Mouse (Mus musculus): ENCODE results near the gene Il1rl1. TPM values are rescaled to one million over a fixed set of nuclear protein-coding genes. Genes with fewer than 3 reads are reported as not detected.

Il1rl1 gene
- polyA plus RNA-seq, 1 experiment from 2014 or later: not detected

DNA sequence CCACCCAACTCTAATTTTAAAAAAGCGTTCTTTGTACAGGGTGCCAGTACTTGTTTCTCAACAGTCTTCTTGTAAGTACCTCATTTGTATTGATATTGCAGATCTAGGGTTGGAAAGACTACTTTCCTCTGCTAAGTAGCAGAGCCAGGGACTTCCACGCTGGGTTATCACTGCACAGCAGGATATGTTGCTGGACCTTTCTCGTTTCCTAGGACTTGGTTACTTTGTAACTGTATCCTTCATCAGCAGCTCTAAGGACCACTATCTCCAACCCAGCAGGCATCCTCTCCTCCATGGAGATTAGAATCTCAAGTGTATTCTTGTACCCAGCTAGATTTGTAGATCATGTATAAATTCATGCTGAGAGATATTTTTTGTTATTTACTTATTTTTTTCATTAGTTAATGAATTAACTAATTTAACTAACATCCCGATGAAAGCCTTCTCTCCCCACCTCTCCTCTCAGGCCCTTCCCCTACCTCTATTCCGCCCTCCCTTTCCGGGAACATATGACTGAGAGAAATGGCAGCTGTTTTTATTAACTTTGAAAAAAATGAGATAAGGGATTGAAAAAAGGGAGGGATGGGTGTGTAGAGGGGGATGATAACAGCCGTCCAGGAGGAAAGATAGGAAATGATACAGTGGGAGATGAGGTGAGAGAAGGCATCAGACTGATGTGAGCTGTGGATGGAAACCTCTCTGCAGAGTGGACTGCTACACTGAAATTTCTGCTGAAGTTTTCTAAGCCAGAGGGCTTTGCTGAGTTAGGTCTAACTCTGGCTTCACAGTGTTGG, 14.3 kb upstream of the Il1rl1 start:
- H3K9me3 ChIP-seq: no peaks in the 10 kb centered on the region
- no peak for ATAC-seq (ENCODE audit: low FRiP score)
- no peaks in the 10 kb centered on the region for H3K27me3 ChIP-seq
- H3K27ac ChIP-seq: no peak overlapping the region
- no peaks in the 10 kb centered on the region for H3K4me1 ChIP-seq (replicated peaks)
- H3K4me2 ChIP-seq: no peak overlapping the region
- no peak overlapping the region for H3K9ac ChIP-seq
- no peaks in the 10 kb centered on the region for H3K36me3 ChIP-seq
- H3K4me3 ChIP-seq: no peak overlapping the region
- 64% methylated on average over 7 of the region's 7 CpGs for WGBS

DNA sequence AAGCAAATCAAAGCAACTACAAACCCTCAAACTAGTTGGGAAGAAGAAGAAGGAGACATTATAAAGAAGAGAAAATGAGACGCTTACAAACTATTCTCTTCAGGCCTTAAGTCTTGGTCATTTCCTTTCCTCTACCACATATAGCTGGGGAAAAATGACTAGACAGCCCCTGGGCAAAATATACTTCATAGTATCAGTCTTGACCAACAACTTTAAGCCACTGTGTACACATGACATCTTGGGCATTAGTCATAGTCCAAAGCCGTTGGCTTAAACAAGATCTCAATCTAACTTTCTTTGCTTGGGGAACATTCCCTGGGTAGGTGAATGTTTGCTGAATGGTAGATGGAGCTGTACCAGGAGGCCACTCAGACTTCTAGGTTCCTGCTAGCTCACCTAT, 12.3 kb upstream of the Il1rl1 start:
- Histone ChIP-seq H3K27me3 (no peaks in the 10 kb centered on the region), H3K4me2 (no peak overlapping the region), H3K4me3 (no peak overlapping the region), H3K9me3 (no peaks in the 10 kb centered on the region), H3K36me3 (no peaks in the 10 kb centered on the region), H3K4me1 (replicated peaks) (no peaks in the 10 kb centered on the region), H3K9ac (no peak overlapping the region), H3K27ac (no peak overlapping the region)
- 91% methylated on average over 2 of the region's 2 CpGs for WGBS
- ATAC-seq (ENCODE audit: low FRiP score): no peak

DNA sequence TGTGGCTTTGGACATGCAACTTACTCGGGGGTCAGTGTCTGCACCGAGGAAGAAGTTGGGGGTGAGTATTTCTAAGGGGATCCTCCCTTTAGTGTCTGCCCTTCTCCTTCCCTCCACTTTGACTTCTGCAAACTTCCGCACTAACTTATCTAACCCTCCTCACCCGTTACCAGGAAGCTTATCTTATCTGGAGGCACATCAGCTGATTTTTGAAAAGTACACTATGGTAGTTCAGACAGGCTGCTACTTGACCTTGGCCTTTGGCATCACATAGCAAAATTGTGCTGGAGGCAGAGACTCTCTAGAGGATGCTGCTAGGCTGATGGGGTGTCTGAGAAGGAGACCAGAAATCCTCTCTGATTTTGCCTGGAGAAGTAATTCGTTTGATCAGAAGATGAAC, 10.9 kb upstream of the Il1rl1 start:
- WGBS: 85% methylated on average over 5 of the region's 5 CpGs
- no peak overlapping the region for H3K9ac ChIP-seq
- no peak overlapping the region for H3K4me3 ChIP-seq
- H3K36me3 ChIP-seq: no peaks in the 10 kb centered on the region
- H3K4me2 ChIP-seq: no peak overlapping the region
- H3K27ac ChIP-seq: no peak overlapping the region
- no peaks in the 10 kb centered on the region for H3K9me3 ChIP-seq
- no peaks in the 10 kb centered on the region for H3K27me3 ChIP-seq
- H3K4me1 ChIP-seq (replicated peaks): no peaks in the 10 kb centered on the region
- no peak for ATAC-seq (ENCODE audit: low FRiP score)

DNA sequence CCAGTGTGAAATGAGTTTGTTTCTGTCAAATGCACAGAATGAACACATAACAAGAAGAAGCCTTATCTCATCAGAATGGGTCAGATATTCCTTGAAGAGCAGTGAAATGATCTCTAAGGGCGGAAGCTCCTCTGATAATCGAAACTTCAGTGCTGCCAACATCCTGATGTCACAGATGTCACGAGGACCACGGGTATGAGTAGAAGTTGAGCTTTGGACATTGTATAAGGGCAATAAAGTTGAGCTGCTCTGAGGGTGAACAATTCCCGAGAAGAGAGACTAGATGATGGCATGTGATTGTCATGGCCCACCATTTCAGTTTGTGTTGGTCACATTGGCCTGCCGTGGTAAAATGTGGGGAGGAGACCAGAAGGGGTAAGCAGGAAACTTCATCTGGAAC, 5.5 kb upstream of the Il1rl1 start:
- Histone ChIP-seq H3K27me3 (no peaks in the 10 kb centered on the region), H3K9ac (no peak overlapping the region), H3K4me2 (no peak overlapping the region), H3K36me3 (no peaks in the 10 kb centered on the region), H3K9me3 (no peaks in the 10 kb centered on the region), H3K4me1 (replicated peaks) (no peaks in the 10 kb centered on the region), H3K27ac (no peak overlapping the region), H3K4me3 (no peak overlapping the region)
- no peak for ATAC-seq (ENCODE audit: low FRiP score)
- 92% methylated on average over 6 of the region's 6 CpGs for WGBS

GRCm38 (mm10) chr1:40427270-40427669, 2.1 kb upstream of the Il1rl1 start:
- H3K36me3 ChIP-seq: no peaks in the 10 kb centered on the region
- H3K4me1 ChIP-seq (replicated peaks): no peaks in the 10 kb centered on the region
- no peak for ATAC-seq (ENCODE audit: low FRiP score)
- H3K4me3 ChIP-seq: no peak overlapping the region
- H3K27me3 ChIP-seq: no peaks in the 10 kb centered on the region
- H3K9ac ChIP-seq: no peak overlapping the region
- H3K9me3 ChIP-seq: no peaks in the 10 kb centered on the region
- 91% methylated on average over 9 of the region's 9 CpGs for WGBS
- no peak overlapping the region for H3K27ac ChIP-seq
- no peak overlapping the region for H3K4me2 ChIP-seq

- no peak overlapping the region for H3K4me3 ChIP-seq
- H3K27me3 ChIP-seq: no peaks in the 10 kb centered on the region
- H3K9me3 ChIP-seq: no peaks in the 10 kb centered on the region
- ATAC-seq (ENCODE audit: low FRiP score): no peak
- H3K4me1 ChIP-seq (replicated peaks): no peaks in the 10 kb centered on the region
- WGBS: 74% methylated on average over 1 of the region's 1 CpGs
- no peaks in the 10 kb centered on the region for H3K36me3 ChIP-seq
- no peak overlapping the region for H3K4me2 ChIP-seq
- no peak overlapping the region for H3K9ac ChIP-seq
- H3K27ac ChIP-seq: no peak overlapping the region
Observed at GRCm38 (mm10) chr1:40427901-40428300, 1.5 kb upstream of the Il1rl1 start.

DNA sequence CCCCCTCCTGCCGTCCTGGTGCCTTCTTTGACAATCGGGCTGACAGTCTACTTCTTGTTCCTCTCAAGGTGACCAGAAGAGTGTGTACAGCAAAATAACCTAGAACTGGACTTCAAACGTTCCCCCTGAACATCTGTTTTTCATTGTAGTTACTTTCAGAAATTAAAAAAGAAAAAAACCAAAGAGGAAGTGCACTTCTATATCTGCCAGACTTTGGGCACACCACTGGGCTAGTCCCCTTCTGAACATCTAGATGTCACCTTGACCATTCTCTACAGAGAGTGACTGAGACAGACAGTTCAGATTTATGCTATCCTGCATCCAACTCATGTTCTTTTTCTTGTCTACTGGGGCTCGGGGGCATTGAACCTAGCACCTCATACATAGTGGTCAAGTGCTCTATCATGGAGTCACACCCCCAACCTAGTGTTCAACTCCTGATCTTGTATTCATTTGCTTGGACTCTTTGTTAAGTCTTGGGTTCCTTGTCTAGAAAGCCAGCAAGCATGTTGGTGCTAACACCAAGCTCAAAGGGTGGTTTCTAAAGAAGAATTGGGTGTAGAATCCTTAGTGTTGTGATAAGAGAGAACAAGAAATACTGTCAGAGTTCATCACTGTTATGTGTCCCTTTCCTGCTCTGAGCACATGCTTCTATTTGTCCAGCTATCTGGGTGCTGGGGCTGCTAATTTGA, 919 bp downstream of the Il1rl1 start:
- no peak overlapping the region for H3K27ac ChIP-seq
- H3K36me3 ChIP-seq: no peaks in the 10 kb centered on the region
- ATAC-seq (ENCODE audit: low FRiP score): no peak
- H3K4me1 ChIP-seq (replicated peaks): no peaks in the 10 kb centered on the region
- H3K9ac ChIP-seq: no peak overlapping the region
- WGBS: 82% methylated on average over 4 of the region's 4 CpGs
- H3K9me3 ChIP-seq: no peaks in the 10 kb centered on the region
- H3K27me3 ChIP-seq: no peaks in the 10 kb centered on the region
- no peak overlapping the region for H3K4me3 ChIP-seq
- no peak overlapping the region for H3K4me2 ChIP-seq

GRCm38 (mm10) chr1:40432169-40432568, 2.8 kb downstream of the Il1rl1 start:
- Histone ChIP-seq H3K4me1 (replicated peaks) (no peaks in the 10 kb centered on the region), H3K4me3 (no peak overlapping the region), H3K36me3 (no peaks in the 10 kb centered on the region), H3K9ac (no peak overlapping the region), H3K27ac (no peak overlapping the region), H3K27me3 (no peaks in the 10 kb centered on the region), H3K4me2 (no peak overlapping the region), H3K9me3 (no peaks in the 10 kb centered on the region)
- WGBS: 97% methylated on average over 2 of the region's 2 CpGs
- no peak for ATAC-seq (ENCODE audit: low FRiP score)

DNA sequence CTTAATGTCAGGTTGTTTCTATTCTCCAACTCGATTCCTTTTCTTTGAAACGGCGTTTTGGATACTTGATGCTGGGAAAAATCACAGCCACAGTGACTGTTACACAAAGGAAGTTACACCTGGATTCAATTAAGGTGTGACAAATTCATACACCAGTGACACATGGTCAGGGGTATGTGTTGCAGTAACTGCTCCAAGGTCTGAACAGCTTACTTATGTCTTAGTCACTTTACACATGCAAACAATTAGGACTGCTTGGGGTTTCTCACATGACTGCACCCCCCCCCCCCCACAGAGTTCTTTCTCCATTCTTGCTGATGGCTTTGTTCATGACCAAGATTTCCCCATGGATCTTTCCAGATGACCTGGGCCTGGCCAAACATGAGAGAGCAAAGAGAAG, 6.6 kb downstream of the Il1rl1 start:
- 85% methylated on average over 3 of the region's 3 CpGs for WGBS
- Histone ChIP-seq H3K4me3 (no peak overlapping the region), H3K4me2 (no peak overlapping the region), H3K36me3 (no peaks in the 10 kb centered on the region), H3K9ac (no peak overlapping the region), H3K4me1 (replicated peaks) (no peaks in the 10 kb centered on the region), H3K27ac (no peak overlapping the region), H3K27me3 (no peaks in the 10 kb centered on the region), H3K9me3 (no peaks in the 10 kb centered on the region)
- no peak for ATAC-seq (ENCODE audit: low FRiP score)

DNA sequence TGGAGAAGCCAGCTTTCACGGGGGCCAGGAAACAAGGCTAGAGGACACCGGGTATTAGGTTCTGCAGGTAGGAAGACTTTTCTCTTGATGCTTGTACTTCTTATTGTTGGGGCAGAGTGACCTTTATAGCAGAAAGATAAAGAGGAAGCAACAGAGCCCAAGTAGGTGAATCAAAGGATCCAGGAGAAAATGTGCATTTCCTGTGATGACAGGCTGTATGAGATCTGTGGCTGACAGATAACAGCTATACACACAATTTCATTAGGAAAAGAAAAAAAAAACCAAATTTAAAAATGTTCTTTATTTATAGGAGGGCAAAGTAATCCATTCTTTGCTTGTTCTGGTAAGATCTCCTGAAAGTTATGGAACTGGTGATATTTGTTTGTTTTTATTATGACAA, 8.0 kb downstream of the Il1rl1 start:
- Histone ChIP-seq H3K4me2 (no peak overlapping the region), H3K4me3 (no peak overlapping the region), H3K4me1 (replicated peaks) (no peaks in the 10 kb centered on the region), H3K9ac (no peak overlapping the region), H3K27ac (no peak overlapping the region), H3K9me3 (no peaks in the 10 kb centered on the region), H3K36me3 (no peaks in the 10 kb centered on the region), H3K27me3 (no peaks in the 10 kb centered on the region)
- no peak for ATAC-seq (ENCODE audit: low FRiP score)
- WGBS: 97% methylated on average over 2 of the region's 2 CpGs

- H3K4me3 ChIP-seq: no peak overlapping the region
- WGBS: 81% methylated on average over 8 of the region's 8 CpGs
- H3K9me3 ChIP-seq: no peaks in the 10 kb centered on the region
- H3K4me1 ChIP-seq (replicated peaks): no peaks in the 10 kb centered on the region
- no peak overlapping the region for H3K27ac ChIP-seq
- H3K9ac ChIP-seq: no peak overlapping the region
- H3K4me2 ChIP-seq: no peak overlapping the region
- no peak for ATAC-seq (ENCODE audit: low FRiP score)
- H3K36me3 ChIP-seq: no peaks in the 10 kb centered on the region
- no peaks in the 10 kb centered on the region for H3K27me3 ChIP-seq
Observed at GRCm38 (mm10) chr1:40439504-40439903, 10.1 kb downstream of the Il1rl1 start.

- no peaks in the 10 kb centered on the region for H3K4me1 ChIP-seq (replicated peaks)
- no peaks in the 10 kb centered on the region for H3K27me3 ChIP-seq
- no peaks in the 10 kb centered on the region for H3K9me3 ChIP-seq
- H3K4me3 ChIP-seq: no peak overlapping the region
- H3K4me2 ChIP-seq: no peak overlapping the region
- H3K9ac ChIP-seq: no peak overlapping the region
- no peak overlapping the region for H3K27ac ChIP-seq
- no peaks in the 10 kb centered on the region for H3K36me3 ChIP-seq
- ATAC-seq (ENCODE audit: low FRiP score): no peak
- 94% methylated on average over 3 of the region's 3 CpGs for WGBS
Observed at GRCm38 (mm10) chr1:40444800-40445199, 15.4 kb downstream of the Il1rl1 start.

All from hindbrain, embryonic 13.5 days (tissue).